Mouse (Mus musculus): ENCODE results near the gene Tpst1. TPM values are rescaled to one million over a fixed set of nuclear protein-coding genes. Genes with fewer than 3 reads are reported as not detected.
A peak's percentile ranks its signal among the peaks of the same experiment; 100 is the strongest.
"Not testable (repeated sequence)": the region's sequence is repeated elsewhere in the genome, so short reads cannot be mapped to it uniquely, and the experiment has no call there.

Gene Tpst1
- polyA plus RNA-seq (2015; fragmentation: Nextera tagmentation; extraction: Ambion mirVana): 68.7 and 76.4 TPM in 2 replicates

GRCm38 (mm10) chr5:130073026-130073425 is at the start of gene Tpst1:
TSS of gene Tpst1 (plus strand) at chr5:130073326.
- Histone ChIP-seq H3K27ac (ENCODE audit: low read length) (no peak within 1 kb of the TSS), H3K4me1 (ENCODE audit: control insufficient read depth, insufficient read depth, low read length) (peaks cover 3% of the 10 kb centered on the region; the same call in 1 of the 2 replicates), H3K4me2 (ENCODE audit: low read depth, low read length) (no peak within 1 kb of the TSS), H3K36me3 (ENCODE audit: control insufficient read depth, insufficient read depth, low read length) (no peaks in the 10 kb centered on the region), H3K4me3 (replicated peaks; ENCODE audit: low read length) (no peak within 1 kb of the TSS), H3K27me3 (ENCODE audit: control insufficient read depth, insufficient read depth, low read length) (no peaks in the 10 kb centered on the region; the same call in 1 of the 2 replicates), H3K9ac (ENCODE audit: low read length) (no peak within 1 kb of the TSS), H3K9me3 (replicated peaks; ENCODE audit: control insufficient read depth, low read length) (no peaks in the 10 kb centered on the region)
- ATAC-seq (ENCODE audit: insufficient read depth, low FRiP score): no peak
- 86% methylated on average over 6 of the region's 6 CpGs for WGBS

GRCm38 (mm10) chr5:130023767-130024539 is 49.2 kb upstream of the Tpst1 start:
- ATAC-seq (ENCODE audit: insufficient read depth, low FRiP score): peak; percentile 95
- peak overlapping the region; percentile 74 for H3K9ac ChIP-seq (ENCODE audit: low read length)
- peak overlapping the region; percentile 79 for H3K4me2 ChIP-seq (ENCODE audit: low read depth, low read length)
- WGBS: under 1% methylated on average over 32 of the region's 32 CpGs
- H3K4me1 ChIP-seq (ENCODE audit: control insufficient read depth, insufficient read depth, low read length): peaks cover 3% of the 10 kb centered on the region; the same call in 1 of the 2 replicates
- H3K36me3 ChIP-seq (ENCODE audit: control insufficient read depth, insufficient read depth, low read length): no peaks in the 10 kb centered on the region
- no peaks in the 10 kb centered on the region for H3K27me3 ChIP-seq (ENCODE audit: control insufficient read depth, insufficient read depth, low read length)
- H3K27ac ChIP-seq (ENCODE audit: low read length): peak overlapping the region; percentile 80
- H3K9me3 ChIP-seq (replicated peaks; ENCODE audit: control insufficient read depth, low read length): no peaks in the 10 kb centered on the region
- H3K4me3 ChIP-seq (replicated peaks; ENCODE audit: low read length): peak overlapping the region; percentile 62

GRCm38 (mm10) chr5:130027134-130027533 is 46.0 kb upstream of the Tpst1 start:
- H3K9me3 ChIP-seq (replicated peaks; ENCODE audit: control insufficient read depth, low read length): no peaks in the 10 kb centered on the region
- no peaks in the 10 kb centered on the region for H3K36me3 ChIP-seq (ENCODE audit: control insufficient read depth, insufficient read depth, low read length)
- ATAC-seq (ENCODE audit: insufficient read depth, low FRiP score): no peak
- H3K9ac ChIP-seq (ENCODE audit: low read length): no peak overlapping the region
- no peaks in the 10 kb centered on the region for H3K4me1 ChIP-seq (ENCODE audit: control insufficient read depth, insufficient read depth, low read length)
- H3K4me3 ChIP-seq (replicated peaks; ENCODE audit: low read length): no peak overlapping the region
- no peaks in the 10 kb centered on the region for H3K27me3 ChIP-seq (ENCODE audit: control insufficient read depth, insufficient read depth, low read length)
- no peak overlapping the region for H3K4me2 ChIP-seq (ENCODE audit: low read depth, low read length)
- 74% methylated on average over 5 of the region's 5 CpGs for WGBS
- no peak overlapping the region for H3K27ac ChIP-seq (ENCODE audit: low read length)

- Histone ChIP-seq H3K9ac (ENCODE audit: low read length) (no peak overlapping the region), H3K4me2 (ENCODE audit: low read depth, low read length) (no peak overlapping the region), H3K36me3 (ENCODE audit: control insufficient read depth, insufficient read depth, low read length) (no peaks in the 10 kb centered on the region), H3K9me3 (replicated peaks; ENCODE audit: control insufficient read depth, low read length) (no peaks in the 10 kb centered on the region), H3K4me1 (ENCODE audit: control insufficient read depth, insufficient read depth, low read length) (no peaks in the 10 kb centered on the region), H3K27me3 (ENCODE audit: control insufficient read depth, insufficient read depth, low read length) (no peaks in the 10 kb centered on the region), H3K27ac (ENCODE audit: low read length) (no peak overlapping the region), H3K4me3 (replicated peaks; ENCODE audit: low read length) (no peak overlapping the region)
- ATAC-seq (ENCODE audit: insufficient read depth, low FRiP score): no peak
- whole genome bisulfite sequencing: 83% methylated on average over 7 of the region's 7 CpGs
These were observed 45.4 kb upstream of the Tpst1 start for GRCm38 (mm10) chr5:130027696-130028095.

- peak; percentile 80 for ATAC-seq (ENCODE audit: insufficient read depth, low FRiP score)
- WGBS: 1% methylated on average over 51 of the region's 51 CpGs
These were observed 43.8 kb upstream of the Tpst1 start, which contains the start of the genes Asl and Crcp for GRCm38 (mm10) chr5:130029142-130029897. TSS of gene Asl (minus strand) at chr5:130029247. TSS of gene Crcp (plus strand) at chr5:130029290.

GRCm38 (mm10) chr5:130031410-130032390 is 41.4 kb upstream of the Tpst1 start:
- H3K9me3 ChIP-seq (replicated peaks; ENCODE audit: control insufficient read depth, low read length): no peaks in the 10 kb centered on the region
- H3K4me3 ChIP-seq (replicated peaks; ENCODE audit: low read length): no peak overlapping the region
- H3K9ac ChIP-seq (ENCODE audit: low read length): no peak overlapping the region
- ATAC-seq (ENCODE audit: insufficient read depth, low FRiP score): no peak
- H3K27me3 ChIP-seq (ENCODE audit: control insufficient read depth, insufficient read depth, low read length): no peaks in the 10 kb centered on the region
- no peaks in the 10 kb centered on the region for H3K4me1 ChIP-seq (ENCODE audit: control insufficient read depth, insufficient read depth, low read length)
- H3K27ac ChIP-seq (ENCODE audit: low read length): no peak overlapping the region
- H3K4me2 ChIP-seq (ENCODE audit: low read depth, low read length): no peak overlapping the region
- WGBS: 89% methylated on average over 19 of the region's 19 CpGs
- no peaks in the 10 kb centered on the region for H3K36me3 ChIP-seq (ENCODE audit: control insufficient read depth, insufficient read depth, low read length)

More at GRCm38 (mm10) chr5:130029142-130029897, 43.8 kb upstream of the Tpst1 start, which contains the start of the genes Asl and Crcp:
- Histone ChIP-seq H3K9me3 (replicated peaks; ENCODE audit: control insufficient read depth, low read length) (no peaks in the 10 kb centered on the region), H3K4me3 (replicated peaks; ENCODE audit: low read length) (peak within 1 kb of the TSS; percentile 88), H3K27ac (ENCODE audit: low read length) (peak within 1 kb of the TSS; percentile 95), H3K36me3 (ENCODE audit: control insufficient read depth, insufficient read depth, low read length) (no peaks in the 10 kb centered on the region), H3K4me2 (ENCODE audit: low read depth, low read length) (peak within 1 kb of the TSS; percentile 91), H3K27me3 (ENCODE audit: control insufficient read depth, insufficient read depth, low read length) (no peaks in the 10 kb centered on the region), H3K4me1 (ENCODE audit: control insufficient read depth, insufficient read depth, low read length) (no peaks in the 10 kb centered on the region), H3K9ac (ENCODE audit: low read length) (peak within 1 kb of the TSS; percentile 89)

- Histone ChIP-seq H3K36me3 (ENCODE audit: control insufficient read depth, insufficient read depth, low read length) (0 out of 2 replicates have a peak, but pooled peaks cover 3% of the 10 kb centered on the region), H3K9ac (ENCODE audit: low read length) (no peak overlapping the region), H3K27me3 (ENCODE audit: control insufficient read depth, insufficient read depth, low read length) (no peaks in the 10 kb centered on the region), H3K4me1 (ENCODE audit: control insufficient read depth, insufficient read depth, low read length) (no peaks in the 10 kb centered on the region), H3K27ac (ENCODE audit: low read length) (no peak overlapping the region), H3K4me2 (ENCODE audit: low read depth, low read length) (no peak overlapping the region), H3K9me3 (replicated peaks; ENCODE audit: control insufficient read depth, low read length) (no peaks in the 10 kb centered on the region), H3K4me3 (replicated peaks; ENCODE audit: low read length) (no peak overlapping the region)
- ATAC-seq (ENCODE audit: insufficient read depth, low FRiP score): no peak
- 62% methylated on average over 2 of the region's 2 CpGs for WGBS
These were observed 39.3 kb upstream of the Tpst1 start for GRCm38 (mm10) chr5:130033869-130034268.

GRCm38 (mm10) chr5:130036300-130036699 is 36.8 kb upstream of the Tpst1 start:
- not testable (repeated sequence) for H3K36me3 ChIP-seq (ENCODE audit: control insufficient read depth, insufficient read depth, low read length); H3K4me1 ChIP-seq (ENCODE audit: control insufficient read depth, insufficient read depth, low read length); H3K9ac ChIP-seq (ENCODE audit: low read length); H3K27ac ChIP-seq (ENCODE audit: low read length); H3K27me3 ChIP-seq (ENCODE audit: control insufficient read depth, insufficient read depth, low read length); H3K9me3 ChIP-seq (replicated peaks; ENCODE audit: control insufficient read depth, low read length); ATAC-seq (ENCODE audit: insufficient read depth, low FRiP score); H3K4me2 ChIP-seq (ENCODE audit: low read depth, low read length); H3K4me3 ChIP-seq (replicated peaks; ENCODE audit: low read length)
- 61% methylated on average over 2 of the region's 2 CpGs for WGBS

Measured in stomach, embryonic 16.5 days (tissue).